Mouse (Mus musculus) spleen, postnatal 4 days (tissue): Measurements from ENCODE around the gene 4930407I10Rik.
A peak's percentile ranks its signal among the peaks of the same experiment; 100 is the strongest.

Experiments
- DNase-seq, 2 experiments: peaks; one replicate each; pipeline ENCODE4 v3.0.0; 2022; ENCODE audit warnings: low spot score in 2 of 2

4930407I10Rik gene

GRCm38 (mm10) chr15:82052544-82052943 is 6.4 kb upstream of the 4930407I10Rik start:
- no peak for DNase-seq

GRCm38 (mm10) chr15:82063909-82064308 is 5.0 kb downstream of the 4930407I10Rik start:
- DNase-seq = no peak

DNA sequence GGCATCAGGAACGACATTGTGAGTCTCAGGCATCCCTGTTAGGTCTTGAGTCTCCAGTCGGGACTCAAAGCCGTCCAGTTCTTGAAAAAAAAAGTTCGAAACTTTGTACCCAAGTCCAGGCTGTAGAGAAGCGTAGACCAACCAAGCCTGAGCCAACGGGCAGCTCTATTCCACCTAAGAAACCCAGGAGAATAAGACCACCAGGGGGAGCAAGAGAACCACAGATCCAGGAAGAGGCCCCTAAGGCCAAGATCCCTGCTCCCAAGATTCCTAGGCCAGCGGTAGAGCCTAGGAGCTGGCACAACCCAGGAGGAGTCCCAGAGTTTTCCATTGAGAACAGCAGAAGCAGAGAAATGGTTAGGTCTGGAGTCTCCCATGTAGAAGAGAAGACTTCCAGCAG is 6.6 kb downstream of the 4930407I10Rik start:
- peak; percentile 50 to 79 for DNase-seq

DNA sequence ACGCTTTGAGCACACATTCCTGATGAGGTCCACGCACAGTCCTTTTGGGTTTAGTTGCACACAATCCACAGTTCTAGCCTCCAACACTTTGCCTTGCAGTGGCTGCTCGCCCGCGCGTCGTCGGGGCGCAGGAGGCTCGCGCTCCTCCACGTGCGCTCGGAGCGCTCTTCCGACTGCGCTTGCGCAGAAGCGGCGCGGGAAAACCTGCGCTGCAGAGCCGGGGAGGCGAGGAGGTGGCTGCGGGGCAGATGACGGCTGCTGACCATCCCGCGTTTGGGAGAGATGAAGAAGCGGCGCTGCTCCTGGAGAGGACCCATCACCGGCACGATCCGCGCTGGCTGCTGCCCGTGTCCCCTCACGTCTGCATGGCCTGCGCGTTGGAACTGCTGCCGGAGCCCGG is 10.9 kb downstream of the 4930407I10Rik start, which contains the start of gene Mei1:
Gene Mei1, plus strand, starts transcription at position 99 of the 400 bp plus-strand sequence.
- DNase-seq = no peak

DNA sequence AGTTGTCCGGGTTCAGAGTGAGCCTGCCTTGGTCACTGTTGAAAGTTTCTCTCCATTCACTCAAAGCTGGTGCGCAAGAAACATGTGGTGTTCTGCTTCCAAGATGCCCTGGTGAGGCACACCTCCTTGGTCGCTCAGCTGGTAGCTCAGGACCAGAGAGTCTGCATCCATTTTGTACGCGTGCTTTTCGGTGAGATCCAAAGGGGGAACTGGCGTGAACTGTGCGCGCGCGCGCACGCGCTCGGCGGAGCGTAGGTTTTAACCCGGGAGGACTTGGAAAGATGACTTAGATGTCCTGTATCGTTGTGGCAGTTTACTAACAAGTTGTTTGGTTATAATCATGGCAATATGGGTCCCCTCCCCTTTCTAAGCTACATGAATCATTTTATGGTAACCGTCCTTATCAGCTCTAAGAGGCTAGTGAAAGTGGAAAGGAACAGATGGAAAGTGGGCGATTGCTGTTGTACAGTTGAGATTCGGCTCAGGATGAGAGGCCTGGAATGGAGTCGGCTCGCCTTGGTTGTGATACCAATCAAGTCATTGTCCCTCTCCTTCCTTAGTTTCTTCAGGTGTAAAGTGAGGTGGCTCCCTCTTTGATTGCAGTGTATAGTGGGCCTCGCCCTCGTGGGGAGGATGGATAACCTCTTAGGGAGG is 13.0 kb downstream of the 4930407I10Rik start:
- no peak for DNase-seq

- DNase-seq = no peak
Measured at GRCm38 (mm10) chr15:82073490-82073889, 14.5 kb downstream of the 4930407I10Rik start.

- DNase-seq = no peak
Measured at GRCm38 (mm10) chr15:82079883-82080282, 20.9 kb downstream of the 4930407I10Rik start.

DNA sequence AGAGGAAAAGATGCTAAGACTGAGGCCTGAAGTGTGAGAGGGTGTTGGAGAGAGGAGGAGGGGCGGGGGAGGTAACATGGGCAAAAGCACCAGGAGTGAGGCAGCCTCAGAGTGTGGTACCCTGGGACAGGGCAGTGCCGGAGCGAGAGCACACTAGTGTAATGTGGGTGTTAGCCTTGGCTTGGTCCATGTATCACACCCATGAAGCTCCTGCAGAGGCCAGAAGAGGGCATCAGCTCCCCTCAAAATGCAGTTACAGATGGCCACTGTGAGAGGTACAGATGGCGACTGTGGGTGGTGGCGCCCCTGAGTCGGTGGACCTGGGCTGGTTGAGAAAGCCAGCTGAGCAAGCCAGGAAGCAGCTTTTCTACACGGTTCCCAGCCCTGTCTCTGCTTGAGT is 22.2 kb downstream of the 4930407I10Rik start:
- DNase-seq = peak in 1 of 2 experiments; percentile 36

DNA sequence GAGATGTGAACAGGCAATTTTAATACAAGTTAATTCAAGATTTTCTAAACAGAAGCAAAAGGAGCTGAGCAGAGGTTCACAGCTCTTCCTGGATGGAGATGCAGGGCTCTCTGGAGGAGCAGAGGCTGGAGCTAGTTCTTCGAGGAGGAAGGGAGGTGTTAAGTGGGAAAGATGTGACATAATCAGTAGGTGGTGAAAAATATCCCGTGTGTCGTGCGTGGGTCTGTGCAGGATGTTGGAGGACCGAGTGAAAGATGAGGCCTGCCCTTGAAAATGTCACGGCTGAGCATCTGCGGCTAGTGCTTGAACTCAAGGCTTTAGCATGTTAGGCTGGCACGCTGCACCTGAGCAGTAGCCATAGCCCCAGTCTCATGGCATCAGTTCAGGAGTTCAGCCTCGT is 26.7 kb downstream of the 4930407I10Rik start:
- DNase-seq = no peak

- no peak for DNase-seq
Measured at GRCm38 (mm10) chr15:82086131-82086530, 27.2 kb downstream of the 4930407I10Rik start.

DNA sequence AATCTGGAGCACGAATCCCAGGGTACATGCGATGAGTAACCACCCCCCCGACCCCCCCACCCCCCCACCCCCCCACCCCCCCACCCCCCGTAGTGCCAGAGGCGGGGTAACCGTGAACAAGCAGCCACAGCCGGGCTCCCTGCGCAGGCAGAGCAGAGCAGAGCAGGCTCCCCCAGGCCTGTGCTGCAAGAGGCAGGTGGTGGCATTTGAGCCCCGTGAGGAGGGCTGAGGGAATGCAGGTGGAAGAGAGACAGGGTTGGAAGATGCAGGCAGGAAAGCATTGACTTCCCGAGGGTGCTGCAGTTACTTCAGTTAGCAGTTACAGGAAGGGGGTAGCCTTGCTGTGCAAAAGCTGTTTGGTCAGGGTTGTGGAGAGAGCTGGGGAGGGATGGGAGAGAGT is 28.3 kb downstream of the 4930407I10Rik start:
- DNase-seq = no peak

- DNase-seq = no peak
Measured at GRCm38 (mm10) chr15:82091061-82091460, 32.1 kb downstream of the 4930407I10Rik start.

- DNase-seq = peak; percentile 26 to 75
Measured at GRCm38 (mm10) chr15:82106953-82107555, 48.1 kb downstream of the 4930407I10Rik start.
